Comparison of ENCODE assay signal across 8 mouse cellular contexts in the genomic region with DNA sequence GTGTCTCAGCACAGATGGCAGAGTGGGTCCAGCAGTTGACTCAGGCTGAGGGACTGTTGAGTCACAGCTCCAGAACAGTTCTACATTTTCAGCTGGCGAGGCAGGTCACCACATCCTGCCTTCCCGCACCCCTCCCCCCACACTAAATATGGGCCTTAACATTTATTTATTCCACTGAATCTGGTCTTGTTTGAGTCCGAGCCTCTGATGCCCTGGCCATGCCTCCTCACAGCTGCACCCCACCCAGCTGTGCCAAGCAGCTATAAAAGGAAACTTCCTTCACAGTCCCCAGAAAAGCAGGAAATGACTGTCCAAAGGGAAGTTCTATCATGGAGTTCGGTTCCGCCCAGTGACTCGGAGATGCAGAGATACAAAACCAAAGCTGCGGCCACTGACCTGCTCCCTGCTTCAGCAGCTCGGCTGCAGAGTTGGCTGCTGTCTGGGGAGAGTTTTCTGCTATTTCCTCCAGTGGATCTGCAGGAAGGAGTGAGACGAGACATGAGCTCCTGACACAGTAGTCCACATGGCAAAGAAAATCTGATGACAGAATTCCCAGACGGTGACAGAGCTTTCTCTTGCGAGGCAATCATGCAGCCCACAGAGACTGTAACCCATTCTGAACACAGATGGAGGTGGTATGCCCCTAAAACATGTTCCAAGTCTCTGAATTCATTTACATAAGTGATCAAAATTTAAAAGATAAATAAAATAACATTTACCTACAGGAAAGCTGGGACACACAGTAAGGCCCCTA.
DNase-seq lines count a peak whose midpoint lies in the region; ATAC-seq and TF ChIP-seq lines count a peak whose summit lies in the region.

No protein-coding gene starts in this region.

- H3K4me1 ChIP-seq in heart, postnatal 0 days (ENCODE audit: control insufficient read depth, insufficient read depth) = peaks cover 28% of the 10 kb centered on the region

- H3K27me3 ChIP-seq in heart, postnatal 0 days (ENCODE audit: control insufficient read depth, insufficient read depth, low read length) = no peaks in the 10 kb centered on the region

- no peaks in the 10 kb centered on the region for H3K9me3 ChIP-seq in heart, postnatal 0 days (replicated peaks; ENCODE audit: control insufficient read depth, low read length)

- TF ChIP-seq POLR2A in brain, embryonic 14.5 days (IDR thresholded peaks at IDR 0.05; ENCODE audit: borderline replicate concordance, extremely low read depth, insufficient read depth, insufficient read length, poor library complexity, severe bottlenecking) = no peak

- no peak overlapping the region for H3K9ac ChIP-seq in heart, postnatal 0 days (replicated peaks; ENCODE audit: low read depth, low read length)

- no peak overlapping the region for H3K4me3 ChIP-seq in heart, postnatal 0 days (ENCODE audit: low read depth, low read length)

- no peak overlapping the region for H3K4me2 ChIP-seq in heart, postnatal 0 days (ENCODE audit: low read depth, low read length)

- H3K36me3 ChIP-seq in heart, postnatal 0 days (replicated peaks; ENCODE audit: control insufficient read depth, insufficient read depth, low read length) = peaks cover 57% of the 10 kb centered on the region

- 45% methylated on average over 11 of the region's 11 CpGs for WGBS in heart, postnatal 0 days

- H3K27ac ChIP-seq in heart, postnatal 0 days (ENCODE audit: low read depth) = peak overlapping the region; percentile 55

- peak; percentile 22; the same call in 1 of the 2 replicates for ATAC-seq in heart, postnatal 0 days (ENCODE audit: insufficient read depth, low read depth)

- peak; percentile 22 to 29 for DNase-seq in left cerebral cortex, adult 18-20 months (ENCODE audit: low spot score in 2 of 2)
- no peak for DNase-seq in left cerebral cortex, adult 11 months (ENCODE audit: low spot score)
- peak; percentile 55 for DNase-seq in brain, embryonic 14.5 days (ENCODE audit: low read depth)
- DNase-seq in heart, postnatal 0 days (ENCODE audit: low spot score) = no peak
- DNase-seq in lung, postnatal 25 days (ENCODE audit: low spot score) = peak; percentile 80
- DNase-seq in urinary bladder, postnatal 25 days (ENCODE audit: low spot score) = no peak
- DNase-seq in testis, postnatal 10 days (ENCODE audit: low spot score) = no peak
- no peak for DNase-seq in layer of hippocampus, postnatal 36 days

- TF ChIP-seq EP300 in heart, postnatal 0 days (IDR thresholded peaks at IDR 0.05; ENCODE audit: low read depth) = no peak

- no peak for TF ChIP-seq CTCF in brain, embryonic 14.5 days (IDR thresholded peaks at IDR 0.05; ENCODE audit: borderline replicate concordance, extremely low read depth, insufficient read depth, insufficient read length)
- TF ChIP-seq CTCF in heart, postnatal 0 days (IDR thresholded peaks at IDR 0.05; ENCODE audit: low read depth) = no peak

Comparison
In these comparisons a context has a peak if more than half of its experiments do, and no peak if none do; other contexts are left out.
1. DNase-seq: peak in left cerebral cortex, adult 18-20 months (2 of 2), brain, embryonic 14.5 days (single experiment) and lung, postnatal 25 days (single experiment); none in left cerebral cortex, adult 11 months (single experiment), heart, postnatal 0 days (single experiment), urinary bladder, postnatal 25 days (single experiment), testis, postnatal 10 days (single experiment) and layer of hippocampus, postnatal 36 days (0 of 2).